Mouse (Mus musculus) ES-E14 (cell line): Measurements from ENCODE around the gene Klf2.

Experiments
- CHD2 ChIP-seq: IDR thresholded peaks from 2 replicates; pipeline ENCODE4 v1.6.1; 2014; ENCODE audit warnings: mild to moderate bottlenecking, low read depth, low read length, inconsistent platforms
- HCFC1 ChIP-seq: IDR thresholded peaks from 2 replicates; pipeline ENCODE4 v1.6.1; 2012; ENCODE audit warnings: low read length, inconsistent platforms, borderline replicate concordance; ENCODE audit not compliant: insufficient read depth
- MAFK ChIP-seq: IDR thresholded peaks from 2 replicates; pipeline ENCODE4 v1.6.1; 2014; ENCODE audit warnings: mild to moderate bottlenecking, low read depth, low read length, inconsistent platforms; ENCODE audit not compliant: insufficient read depth
- ZC3H11A ChIP-seq: IDR thresholded peaks from 2 replicates; pipeline ENCODE4 v1.6.1; 2012; ENCODE audit warnings: low read depth, mild to moderate bottlenecking, inconsistent platforms, low read length, borderline replicate concordance
- ZNF384 ChIP-seq: IDR thresholded peaks from 2 replicates; pipeline ENCODE4 v1.6.1; 2012; ENCODE audit warnings: low read depth, low read length, inconsistent platforms

- TF ChIP-seq ZC3H11A (no peak), MAFK (no peak), CHD2 (no peak), HCFC1 (no peak), ZNF384 (no peak)
Observed at GRCm38 (mm10) chr8:72321635-72322441, 3.0 kb downstream of the Klf2 start.
